Mouse (Mus musculus): ENCODE results near the gene Tbx10. TPM values are rescaled to one million over a fixed set of nuclear protein-coding genes. Genes with fewer than 3 reads are reported as not detected.
A peak's percentile ranks its signal among the peaks of the same experiment; 100 is the strongest.
"Not testable (repeated sequence)": the region's sequence is repeated elsewhere in the genome, so short reads cannot be mapped to it uniquely, and the experiment has no call there.

Tbx10 gene
- total RNA-seq, 2 experiments from 2014 or later: not detected

GRCm38 (mm10) chr19:3974608-3975007 is 17.9 kb upstream of the Tbx10 start:
- not testable (repeated sequence) for DNase-seq (ENCODE audit: low spot score)

DNA sequence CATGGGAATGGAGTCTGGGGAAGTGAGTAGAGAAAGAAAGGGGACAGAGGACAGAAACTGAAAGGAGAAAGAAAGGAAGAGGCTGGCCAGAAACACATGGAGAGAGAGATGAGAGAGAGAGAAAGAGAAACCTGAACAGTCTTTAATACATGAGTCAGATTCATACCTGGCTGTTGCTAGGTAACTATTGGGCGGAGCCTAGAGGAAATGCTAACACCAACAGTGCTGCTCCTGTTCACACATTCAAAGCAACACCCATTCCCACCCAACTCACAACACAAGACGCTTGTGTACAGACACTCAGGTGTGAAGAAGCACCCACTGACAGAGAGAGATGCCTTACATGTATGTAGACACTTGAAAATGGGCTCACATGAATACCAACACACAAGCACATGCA is 16.7 kb upstream of the Tbx10 start:
- DNase-seq (ENCODE audit: low spot score): no peak

DNA sequence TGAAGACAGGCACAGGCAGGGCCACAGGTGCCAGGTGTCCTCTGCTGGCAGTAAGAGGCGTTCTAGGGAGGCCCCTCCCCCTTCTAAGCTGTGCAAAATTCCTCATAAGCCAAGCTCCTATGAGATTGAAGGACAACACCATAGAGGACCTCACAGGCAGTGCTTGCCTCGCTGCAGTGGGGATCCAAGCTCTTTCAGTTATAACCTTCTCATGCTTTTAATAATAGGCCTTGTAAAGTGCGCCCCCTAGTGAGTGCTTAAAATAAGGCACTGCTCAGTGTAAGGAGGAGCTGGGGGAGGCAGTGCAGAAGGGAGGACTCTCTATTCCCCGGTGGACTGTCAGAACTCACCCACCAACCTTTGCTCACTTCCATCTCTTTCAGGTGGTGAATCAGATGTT is 12.2 kb upstream of the Tbx10 start:
- DNase-seq (ENCODE audit: low spot score): peak; percentile 87

DNA sequence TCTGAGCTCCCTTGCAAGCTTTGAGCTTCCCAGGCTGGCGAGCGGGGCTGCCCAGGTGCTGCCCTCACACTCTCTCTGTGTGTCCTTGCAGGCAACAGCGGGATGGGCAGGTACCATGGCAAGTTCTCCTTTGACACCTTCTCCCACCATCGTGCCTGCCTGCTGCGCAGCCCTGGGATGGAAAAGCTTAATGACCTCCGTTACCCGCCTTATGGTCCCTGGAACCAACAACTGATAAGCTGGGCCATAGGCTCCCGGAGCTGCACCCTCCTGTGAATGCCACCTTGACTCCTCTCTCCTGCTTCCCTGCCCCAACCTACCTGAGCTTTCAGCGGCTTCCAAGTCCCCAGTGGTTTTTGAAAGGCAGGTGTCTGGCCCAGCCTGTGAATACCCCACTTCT is 11.6 kb upstream of the Tbx10 start:
- no peak for DNase-seq (ENCODE audit: low spot score)

DNA sequence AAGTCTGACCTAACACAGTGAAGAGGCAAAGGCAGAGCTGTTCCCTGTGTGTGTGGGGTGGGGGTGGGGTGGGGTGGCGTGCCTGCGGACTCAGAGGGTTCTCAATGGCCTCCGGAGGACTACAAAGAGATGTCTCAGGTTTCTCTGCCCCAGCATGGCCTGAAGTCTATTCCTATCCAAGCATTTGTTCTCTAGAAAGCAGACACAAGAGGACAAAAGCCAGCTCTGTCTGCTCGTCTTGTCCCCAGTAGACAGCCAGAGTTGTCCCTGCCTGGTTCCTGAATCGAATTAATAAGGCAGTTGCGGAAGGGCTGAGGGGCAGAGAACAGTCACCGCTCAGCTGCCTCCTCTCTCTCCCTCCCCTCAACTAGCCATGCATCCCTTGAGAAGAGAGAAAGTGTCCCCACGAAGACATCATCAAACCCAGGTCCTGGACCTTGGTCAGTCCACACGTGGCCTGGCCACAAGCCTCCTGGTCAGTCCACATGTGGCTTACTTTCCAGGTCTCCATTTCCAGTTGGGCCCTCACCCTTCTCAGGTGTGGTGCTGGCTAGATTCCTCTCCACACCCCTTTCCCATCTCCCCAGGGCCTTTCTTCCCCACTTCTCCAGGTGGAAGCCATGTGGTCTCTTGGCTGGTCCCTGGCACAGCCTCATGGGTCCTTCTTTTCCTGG is 8.9 kb upstream of the Tbx10 start:
- no peak for DNase-seq (ENCODE audit: low spot score)

GRCm38 (mm10) chr19:3985261-3985681 is 7.3 kb upstream of the Tbx10 start:
- no peak for DNase-seq (ENCODE audit: low spot score)

- DNase-seq (ENCODE audit: low spot score): peak; percentile 80
Observed at GRCm38 (mm10) chr19:3986334-3986733, 6.2 kb upstream of the Tbx10 start, which contains the start of gene Acy3. Gene Acy3, plus strand, starts transcription at chr19:3986570.

GRCm38 (mm10) chr19:3988066-3988465 is 4.5 kb upstream of the Tbx10 start:
- no peak for DNase-seq (ENCODE audit: low spot score)

GRCm38 (mm10) chr19:3988750-3989149 is 3.8 kb upstream of the Tbx10 start:
- DNase-seq (ENCODE audit: low spot score): no peak

DNA sequence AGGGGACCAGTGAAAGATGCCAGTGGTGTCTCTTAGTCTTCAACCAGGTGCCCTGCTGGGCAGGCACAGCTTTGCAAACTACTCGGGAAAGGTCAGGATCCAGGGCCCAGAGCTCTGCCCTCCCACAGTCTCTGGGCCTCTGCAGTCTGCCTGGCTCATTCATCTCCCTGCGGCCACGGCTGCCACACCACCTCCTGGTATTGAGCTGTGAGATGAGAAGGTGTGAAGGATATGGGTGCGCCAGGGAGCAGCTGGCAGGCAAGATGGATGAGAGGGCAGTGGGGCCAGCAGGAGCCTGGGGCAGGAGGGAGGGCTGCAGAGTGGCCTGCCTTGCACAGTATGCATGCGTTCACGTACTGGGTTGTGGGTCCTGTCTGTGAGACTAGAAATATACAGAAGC is 1.7 kb upstream of the Tbx10 start:
- peak; percentile 27 for DNase-seq (ENCODE audit: low spot score)

DNA sequence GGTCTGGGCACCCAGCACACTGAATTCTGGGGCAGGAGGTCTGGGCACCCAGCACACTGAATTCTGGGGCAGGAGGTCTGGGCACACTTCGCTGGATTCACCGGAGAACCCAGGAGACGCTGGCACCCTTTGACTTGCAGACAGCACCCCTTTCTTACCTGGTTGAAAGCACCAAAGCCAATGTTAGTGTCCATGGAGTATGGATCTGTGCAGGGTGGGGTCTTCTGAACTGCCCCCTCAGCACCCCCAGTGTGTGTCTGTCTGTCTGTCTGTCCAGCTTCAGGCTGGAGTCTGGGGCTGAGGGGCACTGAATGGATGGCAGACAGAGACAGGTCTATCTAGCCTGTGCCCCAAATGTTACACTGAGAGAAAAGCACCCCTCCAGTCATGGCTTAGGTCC is 990 bp upstream of the Tbx10 start:
- DNase-seq (ENCODE audit: low spot score): no peak

GRCm38 (mm10) chr19:3991966-3992365 is 586 bp upstream of the Tbx10 start:
- no peak for DNase-seq (ENCODE audit: low spot score)

DNA sequence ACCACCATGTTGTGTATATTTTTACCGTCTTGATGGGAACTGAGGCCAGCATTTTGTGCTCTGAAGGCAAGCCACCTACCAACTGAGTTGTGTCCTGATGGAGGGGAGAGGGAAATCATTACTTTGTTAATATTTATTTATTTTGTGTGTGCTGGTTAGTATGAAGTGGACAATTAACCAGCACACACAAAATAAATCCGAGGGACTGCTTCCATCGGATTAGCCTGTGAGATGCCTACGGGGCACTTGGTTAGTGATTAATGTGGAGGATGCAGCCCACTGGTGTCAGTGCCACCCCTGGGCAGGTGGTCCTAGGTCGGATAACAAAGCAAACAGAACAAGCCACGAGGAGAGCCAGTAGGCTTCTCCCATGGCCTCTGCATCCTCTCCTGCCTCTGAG is 2.4 kb downstream of the Tbx10 start:
- no peak for DNase-seq (ENCODE audit: low spot score)

DNA sequence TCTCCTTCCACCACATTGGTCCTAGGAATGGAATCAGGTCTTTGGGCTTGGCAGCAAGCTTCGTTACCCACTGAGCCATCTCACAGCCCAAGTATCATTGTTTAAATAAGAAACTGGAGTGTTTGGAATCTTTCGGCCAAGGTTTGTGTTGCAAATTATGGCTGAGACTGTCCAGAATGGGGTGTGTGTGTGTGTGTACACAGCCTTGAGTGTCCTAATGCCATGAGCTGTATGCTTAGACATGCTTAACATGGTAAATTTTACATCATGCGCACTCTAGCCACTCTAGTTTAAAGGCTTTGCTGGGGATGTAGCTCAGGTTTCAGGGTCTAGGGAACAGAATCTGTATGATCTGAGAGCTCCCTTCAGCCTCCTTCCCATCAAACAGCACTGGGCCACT is 3.0 kb downstream of the Tbx10 start:
- no peak for DNase-seq (ENCODE audit: low spot score)

DNA sequence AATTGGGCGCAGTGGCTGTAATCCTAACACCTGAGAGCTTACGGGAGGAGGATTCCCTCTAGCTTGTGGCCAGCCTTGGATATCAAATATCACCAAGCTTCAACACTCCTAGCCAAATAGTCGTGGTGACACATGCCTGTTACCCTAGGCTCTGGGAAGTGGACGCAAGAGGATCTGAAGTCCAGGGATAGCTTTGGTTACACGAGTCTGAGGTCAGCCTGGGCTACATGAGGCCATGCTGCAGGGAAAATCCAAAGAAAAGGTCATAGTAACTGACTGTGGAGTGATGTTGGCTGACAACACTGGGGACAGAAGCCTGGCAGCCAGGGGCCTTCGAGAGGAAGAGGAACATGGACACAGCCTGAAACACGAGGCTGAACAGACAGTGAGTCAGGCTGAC is 3.6 kb downstream of the Tbx10 start:
- peak; percentile 29 for DNase-seq (ENCODE audit: low spot score)

- DNase-seq (ENCODE audit: low spot score): no peak
Observed at GRCm38 (mm10) chr19:3996747-3997146, 4.2 kb downstream of the Tbx10 start.

GRCm38 (mm10) chr19:3997231-3997630 is 4.7 kb downstream of the Tbx10 start:
- no peak for DNase-seq (ENCODE audit: low spot score)

- DNase-seq (ENCODE audit: low spot score): no peak
Observed at GRCm38 (mm10) chr19:3998335-3998734, 5.8 kb downstream of the Tbx10 start.

DNA sequence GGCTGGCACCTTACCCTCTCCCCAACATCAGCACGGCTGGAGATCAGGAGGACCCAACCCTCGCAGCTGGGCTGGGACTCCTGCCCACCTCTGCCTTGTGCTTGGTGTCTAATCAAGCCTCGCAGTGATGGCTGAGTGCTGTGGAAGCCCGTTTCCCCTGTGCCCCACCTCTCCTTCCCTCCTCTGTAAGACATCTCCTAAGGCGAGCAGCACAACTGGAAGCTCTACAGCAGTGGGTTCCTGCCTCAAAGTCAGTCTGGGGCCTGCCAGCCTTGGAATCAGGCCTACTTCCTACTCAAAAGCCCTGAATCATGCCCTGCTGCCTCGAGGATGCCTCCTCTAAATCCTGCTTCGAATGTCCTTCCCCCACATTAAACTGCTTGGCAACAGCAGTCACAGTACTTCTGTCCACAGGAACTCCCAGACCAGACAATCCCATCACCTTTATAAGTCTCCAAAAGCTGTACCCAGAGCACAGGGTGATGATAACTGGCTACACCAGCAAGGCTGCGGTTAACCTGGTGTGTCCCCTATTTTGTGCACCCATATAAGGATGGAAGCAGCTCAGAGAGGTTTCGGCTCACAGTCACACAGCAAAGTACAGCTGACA is 6.7 kb downstream of the Tbx10 start:
- DNase-seq (ENCODE audit: low spot score): no peak

DNA sequence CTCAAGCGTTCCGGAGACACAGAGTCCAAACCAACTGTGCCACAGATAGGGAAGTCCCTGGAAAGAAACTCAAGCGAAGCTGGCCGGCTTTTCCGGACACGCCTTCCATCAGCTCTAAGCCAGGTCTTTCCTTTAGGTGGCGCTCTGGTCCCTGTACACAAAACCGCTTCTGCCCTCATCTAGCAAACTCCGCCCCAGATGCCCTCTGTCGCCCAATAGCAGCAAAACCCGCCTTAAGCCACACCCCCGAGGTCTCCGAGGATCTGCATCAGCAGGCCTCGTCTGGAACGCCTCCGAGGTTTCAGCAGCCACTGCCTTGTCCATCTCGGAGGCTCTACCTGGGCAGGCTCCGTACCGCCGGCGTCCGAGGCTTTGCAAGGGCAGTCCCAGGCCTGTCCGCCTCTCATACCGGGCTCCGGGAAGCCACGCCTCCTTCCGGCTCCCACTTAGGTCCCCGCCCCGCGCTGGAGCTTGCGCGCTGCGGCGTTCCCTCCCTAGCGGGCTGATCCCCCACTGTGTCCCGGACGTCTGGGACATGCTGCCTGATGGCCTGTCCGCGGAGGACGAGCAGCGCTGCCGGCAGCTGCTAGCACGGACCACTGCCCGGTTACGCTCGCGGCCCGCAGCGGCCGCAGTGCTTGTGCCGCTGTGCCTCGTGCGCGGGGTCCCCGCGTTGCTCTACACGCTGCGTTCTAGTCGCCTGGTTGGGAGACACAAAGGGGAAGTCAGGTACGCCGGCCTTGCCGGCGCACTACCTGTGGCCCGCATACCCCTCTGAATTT is 7.8 kb downstream of the Tbx10 start, which contains the start of the genes Nudt8 and Gm49405:
TSS of gene Nudt8 (plus strand) at position 462 of the 782 bp plus-strand sequence.
TSS of gene Gm49405 (plus strand) at position 508 of the 782 bp plus-strand sequence.
- peak; percentile 98 for DNase-seq (ENCODE audit: low spot score)

DNA sequence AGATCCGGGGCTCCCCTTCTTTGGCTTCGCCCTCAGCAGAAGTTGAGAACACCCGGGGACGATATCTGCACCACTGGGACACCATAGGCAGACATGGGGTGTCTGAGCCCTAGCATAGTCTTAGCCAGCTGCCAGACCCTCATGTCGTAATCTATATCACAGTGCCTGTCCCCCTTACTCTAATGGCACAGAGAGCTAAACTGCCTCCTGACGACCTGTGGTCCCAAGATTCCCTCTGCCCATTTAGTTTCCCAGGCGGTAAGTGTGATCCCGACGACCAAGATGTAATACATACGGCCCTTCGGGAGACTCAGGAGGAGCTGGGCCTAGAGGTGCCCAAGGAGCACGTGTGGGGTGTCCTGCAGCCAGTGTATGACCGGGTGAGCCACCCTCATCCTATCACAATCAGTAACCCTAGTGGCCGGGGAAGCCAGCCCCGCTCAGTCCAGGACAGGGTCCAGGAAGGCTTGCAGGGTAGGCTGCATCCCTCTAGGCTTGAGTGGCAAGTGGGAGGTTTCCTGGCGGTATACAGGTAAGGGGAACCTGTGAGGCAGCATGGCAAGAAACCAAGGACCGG is 8.5 kb downstream of the Tbx10 start:
- DNase-seq (ENCODE audit: low spot score): no peak

- DNase-seq (ENCODE audit: low spot score): no peak
Observed at GRCm38 (mm10) chr19:4001752-4002151, 9.2 kb downstream of the Tbx10 start.

Data from gastrocnemius, adult 18-20 months (tissue).